Mouse (Mus musculus) hindbrain, postnatal 0 days (tissue): ENCODE measurements at regions not wholly inside any gene's neighbourhood (a gene's known extent, or its start where the extent isn't known, plus 50 kb on each side); places are given as distances from the start of the nearest gene placed in this dataset.
A peak's percentile ranks its signal among the peaks of the same experiment; 100 is the strongest.

ENCODE experiments used
- ATAC-seq: fragments of 200-750 bp; cut with Nextera tagmentation; 2 replicates; pipeline ENCODE4 v1.8.0; 2017; ENCODE audit warnings: mild to moderate bottlenecking, moderate TSS enrichment, moderate library complexity
- DNase-seq: peaks from one replicate; pipeline ENCODE4 v3.0.0-alpha.2; 2015; ENCODE audit warnings: low spot score
- H3K27ac ChIP-seq: fragments of 300-500 bp; sonication (generic); 2 replicates; pipeline ENCODE4 v1.5.1; 2014; ENCODE audit warnings: mild to moderate bottlenecking
- H3K27me3 ChIP-seq: fragments of 300-500 bp; sonication (generic); 2 replicates; pipeline ENCODE4 v1.6.1; 2014; ENCODE audit warnings: low read length, mixed read lengths; ENCODE audit not compliant: insufficient read depth
- H3K36me3 ChIP-seq: fragments of 300-500 bp; sonication (generic); 2 replicates; pipeline ENCODE4 v1.6.1; 2014; ENCODE audit warnings: low read length, mixed read lengths; ENCODE audit not compliant: insufficient read depth
- H3K4me1 ChIP-seq: fragments of 300-500 bp; sonication (generic); 2 replicates; pipeline ENCODE4 v1.6.1; 2014; ENCODE audit warnings: antibody characterized with exemption, low read length, mixed read lengths; ENCODE audit not compliant: insufficient read depth
- H3K4me2 ChIP-seq: fragments of 300-500 bp; sonication (generic); 2 replicates; pipeline ENCODE4 v1.6.1; 2014; ENCODE audit warnings: low read depth, mild to moderate bottlenecking, low read length, moderate library complexity, mixed read lengths
- H3K4me3 ChIP-seq: fragments of 300-500 bp; sonication (generic); 2 replicates; pipeline ENCODE4 v1.5.1; 2014; ENCODE audit warnings: low read length
- H3K9ac ChIP-seq: fragments of 300-500 bp; sonication (generic); replicated peaks from 2 replicates; pipeline ENCODE4 v1.6.1; 2014; ENCODE audit warnings: mild to moderate bottlenecking, low read length, moderate library complexity, mixed read lengths
- H3K9me3 ChIP-seq: fragments of 300-500 bp; sonication (generic); 2 replicates; pipeline ENCODE4 v1.6.1; 2016; ENCODE audit warnings: low read length, mixed read lengths
- CTCF ChIP-seq: IDR thresholded peaks from 2 replicates; pipeline ENCODE4 v1.5.1; 2016; ENCODE audit warnings: antibody characterized with exemption, control low read depth, low read depth
- whole genome bisulfite sequencing: fragments of 180-500 bp; shearing (Covaris S2); extraction: QIAGEN DNeasy Blood & Tissue Kit; methylation state at CpG from one replicate; pipeline ENCODE4 v1.1.7; 2014; 5-methylcytosine and 5-hydroxymethylcytosine counted together

- H3K4me1 ChIP-seq: no peaks in the 10 kb centered on the region
- ATAC-seq: no peak
- 86% methylated on average over 5 of the region's 5 CpGs for WGBS
Measured at GRCm38 (mm10) chr12:91963239-91963638, 114.3 kb upstream of the Sel1l start.

GRCm38 (mm10) chr12:91958086-91958485, 109.1 kb upstream of the Sel1l start:
- no peaks in the 10 kb centered on the region for H3K36me3 ChIP-seq
- H3K27ac ChIP-seq: no peak overlapping the region
- TF ChIP-seq CTCF: no peak
- no peaks in the 10 kb centered on the region for H3K27me3 ChIP-seq
- H3K4me1 ChIP-seq: no peaks in the 10 kb centered on the region
- no peak overlapping the region for H3K4me3 ChIP-seq
- ATAC-seq (no peak), DNase-seq (no peak)
- WGBS: 73% methylated on average over 4 of the region's 4 CpGs
- no peak overlapping the region for H3K4me2 ChIP-seq
- no peak overlapping the region for H3K9ac ChIP-seq
- H3K9me3 ChIP-seq: no peaks in the 10 kb centered on the region

More at GRCm38 (mm10) chr12:91963239-91963638, 114.3 kb upstream of the Sel1l start:
- Histone ChIP-seq H3K9me3 (no peaks in the 10 kb centered on the region), H3K27ac (no peak overlapping the region), H3K27me3 (no peaks in the 10 kb centered on the region), H3K9ac (no peak overlapping the region), H3K4me2 (no peak overlapping the region), H3K36me3 (no peaks in the 10 kb centered on the region), H3K4me3 (no peak overlapping the region)
- no peak for DNase-seq
- no peak for TF ChIP-seq CTCF

GRCm38 (mm10) chr12:91956411-91956810, 107.5 kb upstream of the Sel1l start:
- no peaks in the 10 kb centered on the region for H3K9me3 ChIP-seq
- H3K4me2 ChIP-seq: no peak overlapping the region
- H3K27ac ChIP-seq: no peak overlapping the region
- ATAC-seq (no peak), DNase-seq (no peak)
- no peak for TF ChIP-seq CTCF
- H3K36me3 ChIP-seq: no peaks in the 10 kb centered on the region
- H3K4me3 ChIP-seq: no peak overlapping the region
- H3K9ac ChIP-seq: no peak overlapping the region
- H3K4me1 ChIP-seq: no peaks in the 10 kb centered on the region
- 80% methylated on average over 3 of the region's 3 CpGs for WGBS
- no peaks in the 10 kb centered on the region for H3K27me3 ChIP-seq

GRCm38 (mm10) chr12:91948602-91949167, 99.7 kb upstream of the Sel1l start:
- DNase-seq: no peak
- H3K36me3 ChIP-seq: no peaks in the 10 kb centered on the region
- H3K4me3 ChIP-seq: no peak overlapping the region
- no peak overlapping the region for H3K27ac ChIP-seq
- no peaks in the 10 kb centered on the region for H3K9me3 ChIP-seq
- no peak for TF ChIP-seq CTCF
- WGBS: 83% methylated on average over 8 of the region's 8 CpGs
- no peak overlapping the region for H3K9ac ChIP-seq
- no peaks in the 10 kb centered on the region for H3K4me1 ChIP-seq
- H3K4me2 ChIP-seq: no peak overlapping the region
- no peaks in the 10 kb centered on the region for H3K27me3 ChIP-seq
- no peak for ATAC-seq

- Histone ChIP-seq H3K9me3 (no peaks in the 10 kb centered on the region), H3K27ac (no peak overlapping the region), H3K4me3 (no peak overlapping the region), H3K4me1 (no peaks in the 10 kb centered on the region), H3K9ac (no peak overlapping the region), H3K27me3 (no peaks in the 10 kb centered on the region), H3K36me3 (no peaks in the 10 kb centered on the region), H3K4me2 (no peak overlapping the region)
- TF ChIP-seq CTCF: no peak
- ATAC-seq: no peak
- DNase-seq: no peak
- WGBS: 82% methylated on average over 3 of the region's 3 CpGs
Measured at GRCm38 (mm10) chr12:91947998-91948397, 99.0 kb upstream of the Sel1l start.

- Histone ChIP-seq H3K27me3 (no peaks in the 10 kb centered on the region), H3K4me3 (no peak overlapping the region), H3K4me2 (no peak overlapping the region), H3K9ac (no peak overlapping the region), H3K27ac (no peak overlapping the region), H3K4me1 (no peaks in the 10 kb centered on the region), H3K36me3 (no peaks in the 10 kb centered on the region), H3K9me3 (no peaks in the 10 kb centered on the region)
- DNase-seq (no peak), ATAC-seq (no peak)
- no peak for TF ChIP-seq CTCF
- WGBS: 72% methylated on average over 3 of the region's 3 CpGs
Measured at GRCm38 (mm10) chr12:91946541-91946940, 97.6 kb upstream of the Sel1l start.

GRCm38 (mm10) chr12:91932490-91933361, 83.8 kb upstream of the Sel1l start:
- H3K4me2 ChIP-seq: no peak overlapping the region
- no peaks in the 10 kb centered on the region for H3K9me3 ChIP-seq
- no peak overlapping the region for H3K4me3 ChIP-seq
- WGBS: 58% methylated on average over 7 of the region's 7 CpGs
- no peaks in the 10 kb centered on the region for H3K4me1 ChIP-seq
- no peaks in the 10 kb centered on the region for H3K27me3 ChIP-seq
- H3K9ac ChIP-seq: no peak overlapping the region
- DNase-seq: peak; percentile 83
- ATAC-seq: no peak
- peak; percentile 49 for TF ChIP-seq CTCF
- no peaks in the 10 kb centered on the region for H3K36me3 ChIP-seq
- H3K27ac ChIP-seq: no peak overlapping the region
